Mouse (Mus musculus) cortical plate, adult 2 months (tissue): ENCODE results near the gene Mavs.

ENCODE experiments used
- CTCF ChIP-seq: fragments of 200-500 bp; IDR thresholded peaks from 2 replicates; pipeline ENCODE4 v1.5.1; 2011; ENCODE audit warnings: mild to moderate bottlenecking, control low read depth, low read length; ENCODE audit not compliant: insufficient read depth; ENCODE audit errors: extremely low read depth
- POLR2A ChIP-seq: fragments of 200-500 bp; IDR thresholded peaks from 2 replicates; pipeline ENCODE4 v1.6.1; 2011; ENCODE audit warnings: mild to moderate bottlenecking, low read length, control low read depth; ENCODE audit not compliant: insufficient read depth; ENCODE audit errors: extremely low read depth

DNA sequence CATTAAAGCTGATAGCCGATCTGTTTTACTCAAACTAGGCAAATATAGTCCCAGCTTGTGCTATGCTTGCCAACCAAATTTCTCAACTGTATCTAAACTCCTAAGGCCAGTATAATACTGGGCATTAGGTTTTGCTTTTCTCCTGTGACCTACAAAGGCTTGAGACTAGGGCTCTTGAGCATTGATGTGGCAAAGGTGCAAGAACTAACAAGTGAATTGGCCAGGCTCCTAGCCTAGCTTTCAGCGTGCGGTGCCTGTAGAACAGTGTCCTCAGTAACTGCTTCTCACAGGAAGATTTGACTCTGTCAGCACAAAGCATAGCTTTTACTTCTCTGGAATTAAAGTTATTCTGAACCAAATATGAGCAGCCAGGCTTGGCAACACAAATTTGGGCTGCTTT is 41.6 kb downstream of the Mavs start:
- TF ChIP-seq CTCF = no peak
- TF ChIP-seq POLR2A = no peak
